Mouse (Mus musculus): ENCODE data around the gene Arf3.

Arf3 gene

GRCm38 (mm10) chr15:98726746-98727145, 36.3 kb downstream of the Arf3 start:
- in situ Hi-C loops (cut with MboI, MseI): no loop called here

GRCm38 (mm10) chr15:98726079-98726478, 36.9 kb downstream of the Arf3 start:
- in situ Hi-C loops (cut with MboI, MseI): no loop called here

GRCm38 (mm10) chr15:98724441-98724840, 38.6 kb downstream of the Arf3 start:
- in situ Hi-C loops (cut with MboI, MseI): no loop called here

- in situ Hi-C loops (cut with MboI, MseI): no loop called here
Measured at GRCm38 (mm10) chr15:98722854-98723253, 40.2 kb downstream of the Arf3 start.

GRCm38 (mm10) chr15:98722191-98722590, 40.8 kb downstream of the Arf3 start:
- in situ Hi-C loops (cut with MboI, MseI): no loop called here

- in situ Hi-C loops (cut with MboI, MseI): loop anchor here in 1 of 2 experiments (10.0 kb wide), 1 partner anchor 1068 kb away; no protein-coding TSS in a partner anchor
Measured at GRCm38 (mm10) chr15:98717301-98717700, 45.7 kb downstream of the Arf3 start.

- in situ Hi-C loops (cut with MboI, MseI): loop anchor here in 1 of 2 experiments (5.0 to 10.0 kb wide), 2 partner anchors 63 to 1071 kb away; partner anchors contain the start of gene Wnt10b
Measured at GRCm38 (mm10) chr15:98714230-98714652, 48.8 kb downstream of the Arf3 start.

- in situ Hi-C loops (cut with MboI, MseI): loop anchor here in 1 of 2 experiments (5.0 to 10.0 kb wide), 2 partner anchors 67 to 1074 kb away; partner anchors contain the start of gene Wnt10b
Measured at GRCm38 (mm10) chr15:98710442-98710841, 52.6 kb downstream of the Arf3 start.

- in situ Hi-C loops (cut with MboI, MseI): loop anchor here (5.0 kb wide), 2 partner anchors 36 to 76 kb away; partner anchors contain the start of gene Cacnb3 (in 1 of the 2)
Measured at GRCm38 (mm10) chr15:98707766-98708372, 55.1 kb downstream of the Arf3 start, which contains the start of gene Ccdc65. Gene Ccdc65, plus strand, starts transcription at chr15:98708207.

- in situ Hi-C loops (cut with MboI, MseI): loop anchor here (5.0 kb wide), 2 partner anchors 117 to 122 kb away; no protein-coding TSS in a partner anchor
Measured at GRCm38 (mm10) chr15:98704312-98704711, 58.7 kb downstream of the Arf3 start.

GRCm38 (mm10) chr15:98699190-98700105, 63.6 kb downstream of the Arf3 start:
- in situ Hi-C loops (cut with MboI, MseI): loop anchor here (5.0 kb wide), 2 partner anchors 112 to 117 kb away; no protein-coding TSS in a partner anchor

- in situ Hi-C loops (cut with MboI, MseI): no loop called here
Measured at GRCm38 (mm10) chr15:98696216-98696615, 66.8 kb downstream of the Arf3 start.

- in situ Hi-C loops (cut with MboI, MseI): no loop called here
Measured at GRCm38 (mm10) chr15:98695726-98696125, 67.3 kb downstream of the Arf3 start.

GRCm38 (mm10) chr15:98692171-98692715, 70.8 kb downstream of the Arf3 start:
- in situ Hi-C loops (cut with MboI, MseI): no loop called here

- in situ Hi-C loops (cut with MboI, MseI): no loop called here
Measured at GRCm38 (mm10) chr15:98691486-98692147, 71.4 kb downstream of the Arf3 start.

GRCm38 (mm10) chr15:98689682-98690081, 73.3 kb downstream of the Arf3 start:
- in situ Hi-C loops (cut with MboI, MseI): loop anchor here in 1 of 2 experiments (10.0 kb wide), 1 partner anchor 1225 kb away; no protein-coding TSS in a partner anchor
